Mouse (Mus musculus) heart, embryonic 12.5 days (tissue): Measurements from ENCODE around the gene Zbtb8a. TPM values are rescaled to one million over a fixed set of nuclear protein-coding genes. Genes with fewer than 3 reads are reported as not detected.
"Not testable (repeated sequence)": the region's sequence is repeated elsewhere in the genome, so short reads cannot be mapped to it uniquely, and the experiment has no call there.

ENCODE experiments used
- ATAC-seq: fragments of 200-750 bp; cut with Nextera tagmentation; 2 replicates; pipeline ENCODE4 v1.8.0; 2017; ENCODE audit warnings: moderate TSS enrichment, moderate library complexity; ENCODE audit not compliant: insufficient number of reproducible peaks, low FRiP score
- H3K27ac ChIP-seq: fragments of 300-500 bp; sonication (generic); 2 replicates; pipeline ENCODE4 v1.5.1; 2016; ENCODE audit warnings: mild to moderate bottlenecking, moderate library complexity; ENCODE audit not compliant: poor library complexity, severe bottlenecking
- H3K27me3 ChIP-seq: fragments of 300-500 bp; sonication (generic); replicated peaks from 2 replicates; pipeline ENCODE4 v1.6.1; 2016; ENCODE audit warnings: mild to moderate bottlenecking, moderate library complexity
- H3K36me3 ChIP-seq: fragments of 300-500 bp; sonication (generic); 2 replicates; pipeline ENCODE4 v1.6.1; 2016; ENCODE audit warnings: mild to moderate bottlenecking, moderate library complexity
- H3K4me1 ChIP-seq: fragments of 300-500 bp; sonication (generic); replicated peaks from 2 replicates; pipeline ENCODE4 v1.6.1; 2016; ENCODE audit warnings: mild to moderate bottlenecking
- H3K4me2 ChIP-seq: fragments of 300-500 bp; sonication (generic); 2 replicates; pipeline ENCODE4 v1.6.1; 2016; ENCODE audit warnings: mild to moderate bottlenecking, moderate library complexity
- H3K4me3 ChIP-seq: fragments of 300-500 bp; sonication (generic); 2 replicates; pipeline ENCODE4 v1.5.1; 2016; ENCODE audit warnings: mild to moderate bottlenecking
- H3K9ac ChIP-seq: fragments of 300-500 bp; sonication (generic); 2 replicates; pipeline ENCODE4 v1.6.1; 2016; ENCODE audit warnings: mild to moderate bottlenecking, moderate library complexity
- H3K9me3 ChIP-seq: fragments of 300-500 bp; sonication (generic); replicated peaks from 2 replicates; pipeline ENCODE4 v1.6.1; 2016; ENCODE audit warnings: mild to moderate bottlenecking, moderate library complexity
- WGBS: fragments of 180-500 bp; shearing (Covaris S2); methylation state at CpG from one replicate; pipeline ENCODE4 v1.1.7; 2016; 5-methylcytosine and 5-hydroxymethylcytosine counted together
- polyA plus RNA-seq: library from polyadenylated mRNA; unstranded; fragments of >200 nt; fragmentation: Nextera tagmentation; extraction: Ambion mirVana; gene quantifications from 2 replicates; pipeline ENCODE4 v1.2.1, GENCODE M21; 2016

Gene Zbtb8a
- polyA plus RNA-seq, 1 experiment from 2014 or later = 11.8 TPM

GRCm38 (mm10) chr4:129376961-129377545 lies 863 bp downstream of the Zbtb8a start:
- Histone ChIP-seq H3K36me3 (no peaks in the 10 kb centered on the region), H3K9ac (peak overlapping the region; percentile 93), H3K27ac (peak overlapping the region; percentile 73), H3K27me3 (0 out of 2 replicates have a peak, but pooled peaks cover 8% of the 10 kb centered on the region), H3K4me1 (no peaks in the 10 kb centered on the region), H3K4me2 (peak overlapping the region; percentile 75), H3K9me3 (no peaks in the 10 kb centered on the region), H3K4me3 (peak overlapping the region; percentile 87)
- 4% methylated on average over 36 of the region's 68 CpGs for WGBS
- peak; percentile 65 for ATAC-seq

- Histone ChIP-seq H3K27ac (no peak overlapping the region), H3K9ac (no peak overlapping the region), H3K36me3 (no peaks in the 10 kb centered on the region), H3K4me1 (no peaks in the 10 kb centered on the region), H3K4me2 (0 out of 2 replicates have a peak overlapping the region, but pooled peaks have one; percentile 75), H3K9me3 (no peaks in the 10 kb centered on the region), H3K4me3 (0 out of 2 replicates have a peak overlapping the region, but pooled peaks have one; percentile 87), H3K27me3 (0 out of 2 replicates have a peak, but pooled peaks cover 8% of the 10 kb centered on the region)
- WGBS = 78% methylated on average over 5 of the region's 5 CpGs
- no peak for ATAC-seq
These were observed 2.1 kb downstream of the Zbtb8a start for GRCm38 (mm10) chr4:129375821-129376220.

- no peaks in the 10 kb centered on the region for H3K9me3 ChIP-seq
- H3K27me3 ChIP-seq = 0 out of 2 replicates have a peak, but pooled peaks cover 8% of the 10 kb centered on the region
- no peak overlapping the region for H3K27ac ChIP-seq
- H3K36me3 ChIP-seq = no peaks in the 10 kb centered on the region
- 41% methylated on average over 6 of the region's 6 CpGs for WGBS
- ATAC-seq = no peak
- no peak overlapping the region for H3K4me2 ChIP-seq
- H3K4me3 ChIP-seq = no peak overlapping the region
- H3K9ac ChIP-seq = no peak overlapping the region
- no peaks in the 10 kb centered on the region for H3K4me1 ChIP-seq
These were observed 2.9 kb downstream of the Zbtb8a start for GRCm38 (mm10) chr4:129375000-129375399.

- ATAC-seq = no peak
- 54% methylated on average over 11 of the region's 11 CpGs for WGBS
- Histone ChIP-seq H3K4me1 (no peaks in the 10 kb centered on the region), H3K27me3 (0 out of 2 replicates have a peak, but pooled peaks cover 8% of the 10 kb centered on the region), H3K36me3 (no peaks in the 10 kb centered on the region), H3K4me2 (no peak overlapping the region), H3K9me3 (no peaks in the 10 kb centered on the region), H3K27ac (no peak overlapping the region), H3K9ac (no peak overlapping the region), H3K4me3 (no peak overlapping the region)
These were observed 3.6 kb downstream of the Zbtb8a start for GRCm38 (mm10) chr4:129374219-129374755.

GRCm38 (mm10) chr4:129373202-129373976 lies 4.5 kb downstream of the Zbtb8a start:
- ATAC-seq = no peak
- H3K4me2 ChIP-seq = no peak overlapping the region
- no peak overlapping the region for H3K27ac ChIP-seq
- H3K9me3 ChIP-seq = no peaks in the 10 kb centered on the region
- 0 out of 2 replicates have a peak, but pooled peaks cover 4% of the 10 kb centered on the region for H3K36me3 ChIP-seq
- H3K4me3 ChIP-seq = no peak overlapping the region
- no peaks in the 10 kb centered on the region for H3K4me1 ChIP-seq
- H3K27me3 ChIP-seq = 0 out of 2 replicates have a peak, but pooled peaks cover 5% of the 10 kb centered on the region
- WGBS = 53% methylated on average over 8 of the region's 8 CpGs
- no peak overlapping the region for H3K9ac ChIP-seq

- Histone ChIP-seq H3K9me3 (no peaks in the 10 kb centered on the region), H3K27ac (no peak overlapping the region), H3K9ac (no peak overlapping the region), H3K4me2 (no peak overlapping the region), H3K4me3 (no peak overlapping the region), H3K27me3 (0 out of 2 replicates have a peak, but pooled peaks cover 5% of the 10 kb centered on the region), H3K4me1 (no peaks in the 10 kb centered on the region), H3K36me3 (peaks cover 12% of the 10 kb centered on the region; the same call in 1 of the 2 replicates)
- 86% methylated on average over 3 of the region's 3 CpGs for WGBS
- ATAC-seq = no peak
These were observed 6.5 kb downstream of the Zbtb8a start for GRCm38 (mm10) chr4:129371391-129371790.

GRCm38 (mm10) chr4:129365224-129365623 lies 12.7 kb downstream of the Zbtb8a start:
- WGBS = 86% methylated on average over 5 of the region's 5 CpGs
- Histone ChIP-seq H3K9me3 (no peaks in the 10 kb centered on the region), H3K4me2 (no peak overlapping the region), H3K4me1 (no peaks in the 10 kb centered on the region), H3K9ac (no peak overlapping the region), H3K36me3 (peaks cover 25% of the 10 kb centered on the region), H3K27me3 (no peaks in the 10 kb centered on the region), H3K4me3 (no peak overlapping the region), H3K27ac (no peak overlapping the region)
- ATAC-seq = no peak

- H3K36me3 ChIP-seq = peaks cover 33% of the 10 kb centered on the region
- ATAC-seq = no peak
- H3K27ac ChIP-seq = no peak overlapping the region
- 88% methylated on average over 3 of the region's 3 CpGs for WGBS
- no peaks in the 10 kb centered on the region for H3K9me3 ChIP-seq
- no peak overlapping the region for H3K4me3 ChIP-seq
- no peak overlapping the region for H3K4me2 ChIP-seq
- H3K27me3 ChIP-seq = no peaks in the 10 kb centered on the region
- no peak overlapping the region for H3K9ac ChIP-seq
- H3K4me1 ChIP-seq = no peaks in the 10 kb centered on the region
These were observed 13.5 kb downstream of the Zbtb8a start for GRCm38 (mm10) chr4:129364379-129364778.

GRCm38 (mm10) chr4:129363463-129363862 lies 14.5 kb downstream of the Zbtb8a start:
- H3K4me1 ChIP-seq = no peaks in the 10 kb centered on the region
- peaks cover 34% of the 10 kb centered on the region for H3K36me3 ChIP-seq
- no peaks in the 10 kb centered on the region for H3K27me3 ChIP-seq
- H3K27ac ChIP-seq = no peak overlapping the region
- no peaks in the 10 kb centered on the region for H3K9me3 ChIP-seq
- ATAC-seq = no peak
- WGBS = 88% methylated on average over 9 of the region's 9 CpGs
- H3K4me2 ChIP-seq = no peak overlapping the region
- no peak overlapping the region for H3K9ac ChIP-seq
- H3K4me3 ChIP-seq = no peak overlapping the region

- H3K4me1 ChIP-seq = no peaks in the 10 kb centered on the region
- WGBS = 82% methylated on average over 5 of the region's 5 CpGs
These were observed 15.1 kb downstream of the Zbtb8a start for GRCm38 (mm10) chr4:129362771-129363170.

GRCm38 (mm10) chr4:129362238-129362637 lies 15.7 kb downstream of the Zbtb8a start:
- H3K27ac ChIP-seq, H3K4me3 ChIP-seq, H3K9me3 ChIP-seq, H3K27me3 ChIP-seq, H3K4me1 ChIP-seq, H3K4me2 ChIP-seq, H3K9ac ChIP-seq, ATAC-seq: not testable (repeated sequence)
- WGBS = 73% methylated on average over 3 of the region's 3 CpGs
- H3K36me3 ChIP-seq = peaks cover 42% of the 10 kb centered on the region

More at GRCm38 (mm10) chr4:129362771-129363170, 15.1 kb downstream of the Zbtb8a start:
- H3K27me3 ChIP-seq = no peaks in the 10 kb centered on the region
- no peaks in the 10 kb centered on the region for H3K9me3 ChIP-seq
- no peak overlapping the region for H3K4me2 ChIP-seq
- H3K9ac ChIP-seq = no peak overlapping the region
- H3K36me3 ChIP-seq = peaks cover 39% of the 10 kb centered on the region
- no peak overlapping the region for H3K4me3 ChIP-seq
- ATAC-seq = no peak
- H3K27ac ChIP-seq = no peak overlapping the region
